Mouse (Mus musculus): Measurements from ENCODE around the gene Casq2. TPM values are rescaled to one million over a fixed set of nuclear protein-coding genes. Genes with fewer than 3 reads are reported as not detected.
"Not testable (repeated sequence)": the region's sequence is repeated elsewhere in the genome, so short reads cannot be mapped to it uniquely, and the experiment has no call there.

The Casq2 gene
- polyA plus RNA-seq, 1 experiment from 2014 or later: 0.82 TPM

- no peak overlapping the region for H3K9ac ChIP-seq (ENCODE audit: low read depth, low read length)
- H3K27ac ChIP-seq (ENCODE audit: low read length): no peak overlapping the region
- peaks cover 4% of the 10 kb centered on the region; the same call in 1 of the 2 replicates for H3K4me1 ChIP-seq (ENCODE audit: control insufficient read depth, insufficient read depth, low read length)
- WGBS: 71% methylated on average over 14 of the region's 14 CpGs
- no peak overlapping the region for H3K4me3 ChIP-seq (ENCODE audit: low read depth, low read length)
- no peaks in the 10 kb centered on the region for H3K27me3 ChIP-seq (ENCODE audit: control insufficient read depth, insufficient read depth, low read depth, low read length)
- no peak overlapping the region for H3K4me2 ChIP-seq (ENCODE audit: low read length)
- ATAC-seq: no peak
- H3K36me3 ChIP-seq (ENCODE audit: control insufficient read depth, insufficient read depth, low read length): 0 out of 2 replicates have a peak, but pooled peaks cover 2% of the 10 kb centered on the region
- no peaks in the 10 kb centered on the region for H3K9me3 ChIP-seq (replicated peaks; ENCODE audit: control insufficient read depth, low read length, poor library complexity, severe bottlenecking)
These were observed 72.7 kb downstream of the Casq2 start for GRCm38 (mm10) chr3:102158759-102159422.

- no peak overlapping the region for H3K4me2 ChIP-seq (ENCODE audit: low read length)
- H3K27me3 ChIP-seq (ENCODE audit: control insufficient read depth, insufficient read depth, low read depth, low read length): no peaks in the 10 kb centered on the region
- no peak overlapping the region for H3K4me3 ChIP-seq (ENCODE audit: low read depth, low read length)
- 0 out of 2 replicates have a peak, but pooled peaks cover 2% of the 10 kb centered on the region for H3K36me3 ChIP-seq (ENCODE audit: control insufficient read depth, insufficient read depth, low read length)
- no peak overlapping the region for H3K9ac ChIP-seq (ENCODE audit: low read depth, low read length)
- H3K4me1 ChIP-seq (ENCODE audit: control insufficient read depth, insufficient read depth, low read length): peaks cover 4% of the 10 kb centered on the region; the same call in 1 of the 2 replicates
- WGBS: 55% methylated on average over 14 of the region's 14 CpGs
- peak; percentile 78 for ATAC-seq
- no peaks in the 10 kb centered on the region for H3K9me3 ChIP-seq (replicated peaks; ENCODE audit: control insufficient read depth, low read length, poor library complexity, severe bottlenecking)
- H3K27ac ChIP-seq (ENCODE audit: low read length): no peak overlapping the region
These were observed 73.5 kb downstream of the Casq2 start for GRCm38 (mm10) chr3:102159423-102160325.

GRCm38 (mm10) chr3:102163861-102164260, 77.6 kb downstream of the Casq2 start:
- not testable (repeated sequence) for H3K4me2 ChIP-seq (ENCODE audit: low read length); H3K27me3 ChIP-seq (ENCODE audit: control insufficient read depth, insufficient read depth, low read depth, low read length); ATAC-seq; H3K27ac ChIP-seq (ENCODE audit: low read length); H3K9me3 ChIP-seq (replicated peaks; ENCODE audit: control insufficient read depth, low read length, poor library complexity, severe bottlenecking); H3K36me3 ChIP-seq (ENCODE audit: control insufficient read depth, insufficient read depth, low read length); H3K4me3 ChIP-seq (ENCODE audit: low read depth, low read length); H3K9ac ChIP-seq (ENCODE audit: low read depth, low read length)
- WGBS: 73% methylated on average over 1 of the region's 1 CpGs
- peaks cover 13% of the 10 kb centered on the region for H3K4me1 ChIP-seq (ENCODE audit: control insufficient read depth, insufficient read depth, low read length)

GRCm38 (mm10) chr3:102164911-102165310, 78.7 kb downstream of the Casq2 start:
- Histone ChIP-seq H3K27me3 (ENCODE audit: control insufficient read depth, insufficient read depth, low read depth, low read length) (no peaks in the 10 kb centered on the region), H3K36me3 (ENCODE audit: control insufficient read depth, insufficient read depth, low read length) (0 out of 2 replicates have a peak, but pooled peaks cover 2% of the 10 kb centered on the region), H3K4me2 (ENCODE audit: low read length) (no peak overlapping the region), H3K9ac (ENCODE audit: low read depth, low read length) (no peak overlapping the region), H3K9me3 (replicated peaks; ENCODE audit: control insufficient read depth, low read length, poor library complexity, severe bottlenecking) (no peaks in the 10 kb centered on the region), H3K4me1 (ENCODE audit: control insufficient read depth, insufficient read depth, low read length) (peaks cover 13% of the 10 kb centered on the region), H3K4me3 (ENCODE audit: low read depth, low read length) (no peak overlapping the region), H3K27ac (ENCODE audit: low read length) (no peak overlapping the region)
- no peak for ATAC-seq
- WGBS: 69% methylated on average over 4 of the region's 4 CpGs

GRCm38 (mm10) chr3:102165536-102166286, 79.5 kb downstream of the Casq2 start:
- Histone ChIP-seq H3K27ac (ENCODE audit: low read length) (no peak overlapping the region), H3K36me3 (ENCODE audit: control insufficient read depth, insufficient read depth, low read length) (0 out of 2 replicates have a peak, but pooled peaks cover 2% of the 10 kb centered on the region), H3K4me2 (ENCODE audit: low read length) (no peak overlapping the region), H3K4me3 (ENCODE audit: low read depth, low read length) (no peak overlapping the region), H3K27me3 (ENCODE audit: control insufficient read depth, insufficient read depth, low read depth, low read length) (no peaks in the 10 kb centered on the region), H3K4me1 (ENCODE audit: control insufficient read depth, insufficient read depth, low read length) (peaks cover 13% of the 10 kb centered on the region), H3K9me3 (replicated peaks; ENCODE audit: control insufficient read depth, low read length, poor library complexity, severe bottlenecking) (no peaks in the 10 kb centered on the region), H3K9ac (ENCODE audit: low read depth, low read length) (no peak overlapping the region)
- WGBS: 86% methylated on average over 21 of the region's 21 CpGs
- no peak for ATAC-seq

GRCm38 (mm10) chr3:102166287-102166620, 80.0 kb downstream of the Casq2 start:
- no peak overlapping the region for H3K4me2 ChIP-seq (ENCODE audit: low read length)
- no peak for ATAC-seq

GRCm38 (mm10) chr3:102166794-102167193, 80.6 kb downstream of the Casq2 start:
- WGBS: 79% methylated on average over 8 of the region's 8 CpGs
- H3K27me3 ChIP-seq (ENCODE audit: control insufficient read depth, insufficient read depth, low read depth, low read length): no peaks in the 10 kb centered on the region
- no peak for ATAC-seq
- H3K27ac ChIP-seq (ENCODE audit: low read length): no peak overlapping the region
- H3K4me2 ChIP-seq (ENCODE audit: low read length): no peak overlapping the region
- peaks cover 13% of the 10 kb centered on the region for H3K4me1 ChIP-seq (ENCODE audit: control insufficient read depth, insufficient read depth, low read length)
- 0 out of 2 replicates have a peak, but pooled peaks cover 2% of the 10 kb centered on the region for H3K36me3 ChIP-seq (ENCODE audit: control insufficient read depth, insufficient read depth, low read length)
- H3K9me3 ChIP-seq (replicated peaks; ENCODE audit: control insufficient read depth, low read length, poor library complexity, severe bottlenecking): no peaks in the 10 kb centered on the region
- no peak overlapping the region for H3K4me3 ChIP-seq (ENCODE audit: low read depth, low read length)
- H3K9ac ChIP-seq (ENCODE audit: low read depth, low read length): no peak overlapping the region

More at GRCm38 (mm10) chr3:102166287-102166620, 80.0 kb downstream of the Casq2 start:
- Histone ChIP-seq H3K27me3 (ENCODE audit: control insufficient read depth, insufficient read depth, low read depth, low read length) (no peaks in the 10 kb centered on the region), H3K9me3 (replicated peaks; ENCODE audit: control insufficient read depth, low read length, poor library complexity, severe bottlenecking) (no peaks in the 10 kb centered on the region), H3K9ac (ENCODE audit: low read depth, low read length) (no peak overlapping the region), H3K4me1 (ENCODE audit: control insufficient read depth, insufficient read depth, low read length) (peaks cover 13% of the 10 kb centered on the region), H3K36me3 (ENCODE audit: control insufficient read depth, insufficient read depth, low read length) (0 out of 2 replicates have a peak, but pooled peaks cover 2% of the 10 kb centered on the region), H3K27ac (ENCODE audit: low read length) (no peak overlapping the region), H3K4me3 (ENCODE audit: low read depth, low read length) (no peak overlapping the region)
- 64% methylated on average over 4 of the region's 4 CpGs for WGBS

GRCm38 (mm10) chr3:102167555-102168210, 81.5 kb downstream of the Casq2 start:
- peaks cover 13% of the 10 kb centered on the region for H3K4me1 ChIP-seq (ENCODE audit: control insufficient read depth, insufficient read depth, low read length)
- H3K9me3 ChIP-seq (replicated peaks; ENCODE audit: control insufficient read depth, low read length, poor library complexity, severe bottlenecking): no peaks in the 10 kb centered on the region
- H3K36me3 ChIP-seq (ENCODE audit: control insufficient read depth, insufficient read depth, low read length): 0 out of 2 replicates have a peak, but pooled peaks cover 2% of the 10 kb centered on the region
- H3K4me2 ChIP-seq (ENCODE audit: low read length): 0 out of 2 replicates have a peak overlapping the region, but pooled peaks have one; percentile 9
- H3K27me3 ChIP-seq (ENCODE audit: control insufficient read depth, insufficient read depth, low read depth, low read length): no peaks in the 10 kb centered on the region
- under 1% methylated on average over 10 of the region's 10 CpGs for WGBS
- no peak overlapping the region for H3K9ac ChIP-seq (ENCODE audit: low read depth, low read length)
- no peak overlapping the region for H3K4me3 ChIP-seq (ENCODE audit: low read depth, low read length)
- H3K27ac ChIP-seq (ENCODE audit: low read length): no peak overlapping the region
- peak; percentile 33; the same call in 1 of the 2 replicates for ATAC-seq

All from midbrain, embryonic 16.5 days (tissue).